Mouse (Mus musculus) heart, embryonic 12.5 days (tissue): Measurements from ENCODE around the gene Cd101. TPM values are rescaled to one million over a fixed set of nuclear protein-coding genes. Genes with fewer than 3 reads are reported as not detected.

Experiments
- ATAC-seq: fragments of 200-750 bp; cut with Nextera tagmentation; 2 replicates; pipeline ENCODE4 v1.8.0; 2017; ENCODE audit warnings: moderate TSS enrichment, moderate library complexity; ENCODE audit not compliant: insufficient number of reproducible peaks, low FRiP score
- H3K27ac ChIP-seq: fragments of 300-500 bp; sonication (generic); 2 replicates; pipeline ENCODE4 v1.5.1; 2016; ENCODE audit warnings: mild to moderate bottlenecking, moderate library complexity; ENCODE audit not compliant: poor library complexity, severe bottlenecking
- H3K27me3 ChIP-seq: fragments of 300-500 bp; sonication (generic); replicated peaks from 2 replicates; pipeline ENCODE4 v1.6.1; 2016; ENCODE audit warnings: mild to moderate bottlenecking, moderate library complexity
- H3K36me3 ChIP-seq: fragments of 300-500 bp; sonication (generic); 2 replicates; pipeline ENCODE4 v1.6.1; 2016; ENCODE audit warnings: mild to moderate bottlenecking, moderate library complexity
- H3K4me1 ChIP-seq: fragments of 300-500 bp; sonication (generic); replicated peaks from 2 replicates; pipeline ENCODE4 v1.6.1; 2016; ENCODE audit warnings: mild to moderate bottlenecking
- H3K4me2 ChIP-seq: fragments of 300-500 bp; sonication (generic); 2 replicates; pipeline ENCODE4 v1.6.1; 2016; ENCODE audit warnings: mild to moderate bottlenecking, moderate library complexity
- H3K4me3 ChIP-seq: fragments of 300-500 bp; sonication (generic); 2 replicates; pipeline ENCODE4 v1.5.1; 2016; ENCODE audit warnings: mild to moderate bottlenecking
- H3K9ac ChIP-seq: fragments of 300-500 bp; sonication (generic); 2 replicates; pipeline ENCODE4 v1.6.1; 2016; ENCODE audit warnings: mild to moderate bottlenecking, moderate library complexity
- H3K9me3 ChIP-seq: fragments of 300-500 bp; sonication (generic); replicated peaks from 2 replicates; pipeline ENCODE4 v1.6.1; 2016; ENCODE audit warnings: mild to moderate bottlenecking, moderate library complexity
- WGBS: fragments of 180-500 bp; shearing (Covaris S2); methylation state at CpG from one replicate; pipeline ENCODE4 v1.1.7; 2016; 5-methylcytosine and 5-hydroxymethylcytosine counted together
- polyA plus RNA-seq: library from polyadenylated mRNA; unstranded; fragments of >200 nt; fragmentation: Nextera tagmentation; extraction: Ambion mirVana; gene quantifications from 2 replicates; pipeline ENCODE4 v1.2.1, GENCODE M21; 2016

Cd101 gene
- polyA plus RNA-seq, 1 experiment from 2014 or later: 0.27 TPM

GRCm38 (mm10) chr3:101003575-101004356 lies 25.6 kb downstream of the Cd101 start:
- ATAC-seq: no peak
- 82% methylated on average over 15 of the region's 15 CpGs for WGBS

GRCm38 (mm10) chr3:100999732-101000131 lies 29.6 kb downstream of the Cd101 start:
- peaks cover 4% of the 10 kb centered on the region; the same call in 1 of the 2 replicates for H3K36me3 ChIP-seq
- H3K9me3 ChIP-seq: no peaks in the 10 kb centered on the region
- H3K4me2 ChIP-seq: no peak overlapping the region
- no peak overlapping the region for H3K9ac ChIP-seq
- WGBS: 23% methylated on average over 2 of the region's 2 CpGs
- no peaks in the 10 kb centered on the region for H3K27me3 ChIP-seq
- no peak overlapping the region for H3K27ac ChIP-seq
- peaks cover 15% of the 10 kb centered on the region for H3K4me1 ChIP-seq
- ATAC-seq: no peak
- H3K4me3 ChIP-seq: no peak overlapping the region

More at GRCm38 (mm10) chr3:101003575-101004356, 25.6 kb downstream of the Cd101 start:
- Histone ChIP-seq H3K4me2 (no peak overlapping the region), H3K27ac (no peak overlapping the region), H3K9me3 (no peaks in the 10 kb centered on the region), H3K9ac (no peak overlapping the region), H3K36me3 (peaks cover 4% of the 10 kb centered on the region; the same call in 1 of the 2 replicates), H3K4me3 (no peak overlapping the region), H3K4me1 (peaks cover 18% of the 10 kb centered on the region), H3K27me3 (no peaks in the 10 kb centered on the region)

GRCm38 (mm10) chr3:100998904-100999340 lies 30.4 kb downstream of the Cd101 start:
- Histone ChIP-seq H3K4me1 (peaks cover 15% of the 10 kb centered on the region), H3K9ac (no peak overlapping the region), H3K27me3 (no peaks in the 10 kb centered on the region), H3K9me3 (no peaks in the 10 kb centered on the region), H3K4me3 (no peak overlapping the region), H3K4me2 (no peak overlapping the region), H3K36me3 (peaks cover 4% of the 10 kb centered on the region; the same call in 1 of the 2 replicates), H3K27ac (no peak overlapping the region)
- 13% methylated on average over 6 of the region's 6 CpGs for WGBS
- ATAC-seq: 0 out of 2 replicates have a peak, but pooled peaks have one; percentile 39

GRCm38 (mm10) chr3:100997785-100998570 lies 31.4 kb downstream of the Cd101 start:
- H3K9ac ChIP-seq: no peak overlapping the region
- no peaks in the 10 kb centered on the region for H3K27me3 ChIP-seq
- H3K36me3 ChIP-seq: no peaks in the 10 kb centered on the region
- peak overlapping the region; percentile 13; the same call in 1 of the 2 replicates for H3K27ac ChIP-seq
- peaks cover 23% of the 10 kb centered on the region for H3K4me1 ChIP-seq
- H3K9me3 ChIP-seq: no peaks in the 10 kb centered on the region
- H3K4me3 ChIP-seq: no peak overlapping the region
- ATAC-seq: no peak
- WGBS: 61% methylated on average over 10 of the region's 10 CpGs
- no peak overlapping the region for H3K4me2 ChIP-seq

GRCm38 (mm10) chr3:100994252-100994651 lies 35.1 kb downstream of the Cd101 start:
- Histone ChIP-seq H3K27ac (no peak overlapping the region), H3K4me3 (no peak overlapping the region), H3K36me3 (no peaks in the 10 kb centered on the region), H3K9ac (no peak overlapping the region), H3K9me3 (no peaks in the 10 kb centered on the region), H3K27me3 (no peaks in the 10 kb centered on the region), H3K4me1 (peaks cover 23% of the 10 kb centered on the region), H3K4me2 (no peak overlapping the region)
- no peak for ATAC-seq
- WGBS: 78% methylated on average over 4 of the region's 4 CpGs

- 47% methylated on average over 15 of the region's 15 CpGs for WGBS
- H3K9me3 ChIP-seq: no peaks in the 10 kb centered on the region
- no peak for ATAC-seq
- H3K4me3 ChIP-seq: no peak overlapping the region
- H3K4me1 ChIP-seq: peaks cover 20% of the 10 kb centered on the region
- H3K27ac ChIP-seq: no peak overlapping the region
- no peak overlapping the region for H3K4me2 ChIP-seq
- no peaks in the 10 kb centered on the region for H3K36me3 ChIP-seq
- no peak overlapping the region for H3K9ac ChIP-seq
- H3K27me3 ChIP-seq: no peaks in the 10 kb centered on the region
These were observed 35.6 kb downstream of the Cd101 start for GRCm38 (mm10) chr3:100993718-100994117.

- no peak overlapping the region for H3K27ac ChIP-seq
- H3K4me3 ChIP-seq: no peak overlapping the region
- H3K4me2 ChIP-seq: no peak overlapping the region
- H3K9me3 ChIP-seq: no peaks in the 10 kb centered on the region
- no peaks in the 10 kb centered on the region for H3K27me3 ChIP-seq
- ATAC-seq: no peak
- no peak overlapping the region for H3K9ac ChIP-seq
- WGBS: 65% methylated on average over 7 of the region's 7 CpGs
- peaks cover 16% of the 10 kb centered on the region for H3K4me1 ChIP-seq
- no peaks in the 10 kb centered on the region for H3K36me3 ChIP-seq
These were observed 36.2 kb downstream of the Cd101 start for GRCm38 (mm10) chr3:100993158-100993557.

GRCm38 (mm10) chr3:100990231-100990630 lies 39.1 kb downstream of the Cd101 start:
- Histone ChIP-seq H3K4me3 (no peak overlapping the region), H3K27me3 (no peaks in the 10 kb centered on the region), H3K4me1 (peaks cover 8% of the 10 kb centered on the region), H3K9me3 (no peaks in the 10 kb centered on the region), H3K36me3 (no peaks in the 10 kb centered on the region), H3K27ac (no peak overlapping the region), H3K9ac (no peak overlapping the region), H3K4me2 (no peak overlapping the region)
- no peak for ATAC-seq
- WGBS: 59% methylated on average over 1 of the region's 1 CpGs

- Histone ChIP-seq H3K27me3 (no peaks in the 10 kb centered on the region), H3K27ac (no peak overlapping the region), H3K4me2 (no peak overlapping the region), H3K9me3 (no peaks in the 10 kb centered on the region), H3K36me3 (no peaks in the 10 kb centered on the region), H3K4me3 (no peak overlapping the region), H3K9ac (no peak overlapping the region), H3K4me1 (peaks cover 13% of the 10 kb centered on the region)
- ATAC-seq: no peak
- 68% methylated on average over 12 of the region's 12 CpGs for WGBS
These were observed 39.9 kb downstream of the Cd101 start for GRCm38 (mm10) chr3:100989417-100989816.

GRCm38 (mm10) chr3:100979290-100979689 lies 50.1 kb downstream of the Cd101 start:
- ATAC-seq: no peak

GRCm38 (mm10) chr3:100973906-100974305 lies 55.5 kb downstream of the Cd101 start:
- WGBS: 0% methylated on average over 1 of the region's 1 CpGs
- H3K9me3 ChIP-seq: no peaks in the 10 kb centered on the region
- H3K9ac ChIP-seq: no peak overlapping the region
- H3K36me3 ChIP-seq: no peaks in the 10 kb centered on the region
- no peak for ATAC-seq
- H3K27me3 ChIP-seq: no peaks in the 10 kb centered on the region
- H3K4me3 ChIP-seq: no peak overlapping the region
- no peak overlapping the region for H3K4me2 ChIP-seq
- H3K27ac ChIP-seq: no peak overlapping the region
- peaks cover 5% of the 10 kb centered on the region for H3K4me1 ChIP-seq

More at GRCm38 (mm10) chr3:100979290-100979689, 50.1 kb downstream of the Cd101 start:
- Histone ChIP-seq H3K4me3 (no peak overlapping the region), H3K36me3 (no peaks in the 10 kb centered on the region), H3K4me1 (no peaks in the 10 kb centered on the region), H3K9me3 (no peaks in the 10 kb centered on the region), H3K9ac (no peak overlapping the region), H3K4me2 (no peak overlapping the region), H3K27ac (no peak overlapping the region), H3K27me3 (no peaks in the 10 kb centered on the region)
- 69% methylated on average over 8 of the region's 8 CpGs for WGBS
